Mouse (Mus musculus): ENCODE measurements around the gene Ech1. TPM values are rescaled to one million over a fixed set of nuclear protein-coding genes. Genes with fewer than 3 reads are reported as not detected.

Ech1 gene
- polyA plus RNA-seq (2012; rRNA removed) = 865 and 950 TPM in 2 replicates

- peak within 1 kb of the TSS; percentile 83 for H3K4me3 ChIP-seq (ENCODE audit: insufficient read depth, low read depth, low read length)
- WGBS = 1% methylated on average over 33 of the region's 33 CpGs
- peaks cover 18% of the 10 kb centered on the region for H3K36me3 ChIP-seq (ENCODE audit: control insufficient read depth, insufficient read depth, low read length)
- H3K27me3 ChIP-seq (replicated peaks; ENCODE audit: control insufficient read depth, insufficient read depth, low read length) = no peaks in the 10 kb centered on the region
- TF ChIP-seq POLR2A (IDR thresholded peaks at IDR 0.05; ENCODE audit: low read depth, low read length) = peak; percentile 75
- no peak for TF ChIP-seq CTCF (conservative IDR thresholded peaks at IDR 0.05; ENCODE audit: insufficient read depth, insufficient read length, low read depth, low read length)
- H3K27ac ChIP-seq (ENCODE audit: insufficient read depth, low read depth, low read length) = peak within 1 kb of the TSS; percentile 88
- H3K4me1 ChIP-seq (ENCODE audit: control insufficient read depth, insufficient read depth, low read length) = peaks cover 20% of the 10 kb centered on the region; the same call in 1 of the 2 replicates
- peak; percentile 97 for DNase-seq
Observed at GRCm38 (mm10) chr7:28824941-28825685, at the start of gene Ech1. Gene Ech1 (plus strand): TSS chr7:28825217.

- DNase-seq = no peak
Observed at GRCm38 (mm10) chr7:28778825-28779224, 46.2 kb upstream of the Ech1 start.

GRCm38 (mm10) chr7:28780067-28780658, 44.9 kb upstream of the Ech1 start:
- peak; percentile 88 for DNase-seq
- no peak overlapping the region for H3K27ac ChIP-seq (ENCODE audit: insufficient read depth, low read depth, low read length)
- H3K4me3 ChIP-seq (ENCODE audit: insufficient read depth, low read depth, low read length) = no peak overlapping the region
- H3K36me3 ChIP-seq (ENCODE audit: control insufficient read depth, insufficient read depth, low read length) = no peaks in the 10 kb centered on the region
- no peaks in the 10 kb centered on the region for H3K4me1 ChIP-seq (ENCODE audit: control insufficient read depth, insufficient read depth, low read length)
- H3K27me3 ChIP-seq (replicated peaks; ENCODE audit: control insufficient read depth, insufficient read depth, low read length) = no peaks in the 10 kb centered on the region
- TF ChIP-seq POLR2A (IDR thresholded peaks at IDR 0.05; ENCODE audit: low read depth, low read length) (no peak), CTCF (conservative IDR thresholded peaks at IDR 0.05; ENCODE audit: insufficient read depth, insufficient read length, low read depth, low read length) (peak; percentile 70)
- WGBS = 40% methylated on average over 6 of the region's 6 CpGs

More at GRCm38 (mm10) chr7:28778825-28779224, 46.2 kb upstream of the Ech1 start:
- H3K4me1 ChIP-seq (ENCODE audit: control insufficient read depth, insufficient read depth, low read length) = no peaks in the 10 kb centered on the region
- no peaks in the 10 kb centered on the region for H3K36me3 ChIP-seq (ENCODE audit: control insufficient read depth, insufficient read depth, low read length)
- 82% methylated on average over 9 of the region's 9 CpGs for WGBS
- H3K4me3 ChIP-seq (ENCODE audit: insufficient read depth, low read depth, low read length) = no peak overlapping the region
- no peak for TF ChIP-seq POLR2A (IDR thresholded peaks at IDR 0.05; ENCODE audit: low read depth, low read length)
- no peak for TF ChIP-seq CTCF (conservative IDR thresholded peaks at IDR 0.05; ENCODE audit: insufficient read depth, insufficient read length, low read depth, low read length)
- H3K27ac ChIP-seq (ENCODE audit: insufficient read depth, low read depth, low read length) = no peak overlapping the region
- H3K27me3 ChIP-seq (replicated peaks; ENCODE audit: control insufficient read depth, insufficient read depth, low read length) = no peaks in the 10 kb centered on the region

- no peaks in the 10 kb centered on the region for H3K4me1 ChIP-seq (ENCODE audit: control insufficient read depth, insufficient read depth, low read length)
- no peaks in the 10 kb centered on the region for H3K27me3 ChIP-seq (replicated peaks; ENCODE audit: control insufficient read depth, insufficient read depth, low read length)
- peak; percentile 58 for DNase-seq
- no peak overlapping the region for H3K27ac ChIP-seq (ENCODE audit: insufficient read depth, low read depth, low read length)
- 50% methylated on average over 7 of the region's 7 CpGs for WGBS
- TF ChIP-seq CTCF (conservative IDR thresholded peaks at IDR 0.05; ENCODE audit: insufficient read depth, insufficient read length, low read depth, low read length) (no peak), POLR2A (IDR thresholded peaks at IDR 0.05; ENCODE audit: low read depth, low read length) (no peak)
- no peaks in the 10 kb centered on the region for H3K36me3 ChIP-seq (ENCODE audit: control insufficient read depth, insufficient read depth, low read length)
- no peak overlapping the region for H3K4me3 ChIP-seq (ENCODE audit: insufficient read depth, low read depth, low read length)
Observed at GRCm38 (mm10) chr7:28780857-28781256, 44.2 kb upstream of the Ech1 start.

GRCm38 (mm10) chr7:28781261-28781663, 43.8 kb upstream of the Ech1 start:
- Histone ChIP-seq H3K4me1 (ENCODE audit: control insufficient read depth, insufficient read depth, low read length) (no peaks in the 10 kb centered on the region), H3K27ac (ENCODE audit: insufficient read depth, low read depth, low read length) (no peak overlapping the region), H3K4me3 (ENCODE audit: insufficient read depth, low read depth, low read length) (no peak overlapping the region), H3K27me3 (replicated peaks; ENCODE audit: control insufficient read depth, insufficient read depth, low read length) (no peaks in the 10 kb centered on the region), H3K36me3 (ENCODE audit: control insufficient read depth, insufficient read depth, low read length) (no peaks in the 10 kb centered on the region; the same call in 1 of the 2 replicates)
- TF ChIP-seq POLR2A (IDR thresholded peaks at IDR 0.05; ENCODE audit: low read depth, low read length) = no peak
- TF ChIP-seq CTCF (conservative IDR thresholded peaks at IDR 0.05; ENCODE audit: insufficient read depth, insufficient read length, low read depth, low read length) = no peak
- 89% methylated on average over 8 of the region's 8 CpGs for WGBS
- no peak for DNase-seq

GRCm38 (mm10) chr7:28785161-28785560, 39.9 kb upstream of the Ech1 start:
- WGBS = 87% methylated on average over 5 of the region's 5 CpGs
- TF ChIP-seq POLR2A (IDR thresholded peaks at IDR 0.05; ENCODE audit: low read depth, low read length) (no peak), CTCF (conservative IDR thresholded peaks at IDR 0.05; ENCODE audit: insufficient read depth, insufficient read length, low read depth, low read length) (no peak)
- no peaks in the 10 kb centered on the region; the same call in 1 of the 2 replicates for H3K36me3 ChIP-seq (ENCODE audit: control insufficient read depth, insufficient read depth, low read length)
- no peak overlapping the region for H3K4me3 ChIP-seq (ENCODE audit: insufficient read depth, low read depth, low read length)
- no peaks in the 10 kb centered on the region for H3K27me3 ChIP-seq (replicated peaks; ENCODE audit: control insufficient read depth, insufficient read depth, low read length)
- no peaks in the 10 kb centered on the region for H3K4me1 ChIP-seq (ENCODE audit: control insufficient read depth, insufficient read depth, low read length)
- DNase-seq = no peak
- H3K27ac ChIP-seq (ENCODE audit: insufficient read depth, low read depth, low read length) = no peak overlapping the region

GRCm38 (mm10) chr7:28787884-28788283, 37.1 kb upstream of the Ech1 start:
- Histone ChIP-seq H3K4me1 (ENCODE audit: control insufficient read depth, insufficient read depth, low read length) (no peaks in the 10 kb centered on the region), H3K27ac (ENCODE audit: insufficient read depth, low read depth, low read length) (no peak overlapping the region), H3K36me3 (ENCODE audit: control insufficient read depth, insufficient read depth, low read length) (no peaks in the 10 kb centered on the region; the same call in 1 of the 2 replicates), H3K27me3 (replicated peaks; ENCODE audit: control insufficient read depth, insufficient read depth, low read length) (no peaks in the 10 kb centered on the region), H3K4me3 (ENCODE audit: insufficient read depth, low read depth, low read length) (no peak overlapping the region)
- no peak for TF ChIP-seq POLR2A (IDR thresholded peaks at IDR 0.05; ENCODE audit: low read depth, low read length)
- no peak for TF ChIP-seq CTCF (conservative IDR thresholded peaks at IDR 0.05; ENCODE audit: insufficient read depth, insufficient read length, low read depth, low read length)
- WGBS = 96% methylated on average over 9 of the region's 9 CpGs
- no peak for DNase-seq

Data from kidney, adult 2 months (tissue).